Comparison of ENCODE assay signal across 18 mouse cellular contexts in the genomic region with DNA sequence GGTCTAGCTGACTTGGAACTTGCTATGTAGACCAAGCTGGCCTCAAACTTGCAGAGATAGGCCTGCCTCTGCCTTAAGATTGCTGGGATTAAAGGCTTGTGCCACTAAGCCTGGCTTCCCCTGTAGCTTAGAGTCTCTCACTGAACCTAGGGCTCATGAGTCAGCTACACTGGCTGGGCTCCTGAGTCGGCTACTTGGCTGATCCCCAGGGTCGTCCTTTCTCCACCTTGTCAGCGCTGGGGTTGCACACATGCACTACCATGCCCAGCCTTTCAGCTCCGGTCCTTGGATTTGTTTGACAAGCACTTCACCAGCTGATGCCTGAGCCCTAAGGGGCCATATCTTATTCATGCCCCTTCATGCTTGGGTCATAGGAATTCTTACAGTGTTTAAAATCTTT.
"Had no signal": no experiment of that assay in that cellular context is flagged by ENCODE, and none has a peak within 500 bp of the region (broad histone marks: within the 10 kb centered on the region; RNA-seq: fewer than 3 reads in every experiment).

No protein-coding gene starts in this region.

- ATAC-seq: intestine, embryonic 16.5 days; midbrain, embryonic 15.5 days had no signal

- H3K9me3 ChIP-seq: kidney, embryonic 15.5 days; limb, embryonic 10.5 days; liver, embryonic 15.5 days; lung, embryonic 15.5 days; megakaryocyte, embryonic 14.5 days; midbrain, embryonic 15.5 days; neural tube, embryonic 13.5 days had no signal

- H3K4me3 ChIP-seq: kidney, embryonic 15.5 days; left cerebral cortex, adult 2 months; limb, embryonic 10.5 days; liver, embryonic 15.5 days; lung, embryonic 15.5 days; megakaryocyte, embryonic 14.5 days; midbrain, embryonic 15.5 days; neural tube, embryonic 13.5 days had no signal

- H3K27ac ChIP-seq: kidney, embryonic 15.5 days; left cerebral cortex, adult 2 months; limb, embryonic 10.5 days; liver, embryonic 15.5 days; lung, embryonic 15.5 days; macrophage; midbrain, embryonic 15.5 days; neural tube, embryonic 13.5 days; stomach, postnatal 0 days had no signal

- H3K36me3 ChIP-seq: kidney, embryonic 15.5 days; limb, embryonic 10.5 days; liver, embryonic 15.5 days; lung, embryonic 15.5 days; midbrain, embryonic 15.5 days; neural tube, embryonic 13.5 days had no signal

- H3K27me3 ChIP-seq: kidney, embryonic 15.5 days; liver, embryonic 15.5 days; lung, embryonic 15.5 days; megakaryocyte, embryonic 14.5 days; midbrain, embryonic 15.5 days; neural tube, embryonic 13.5 days had no signal

- H3K4me2 ChIP-seq: kidney, embryonic 15.5 days; liver, embryonic 11.5 days; liver, embryonic 15.5 days; lung, embryonic 15.5 days; midbrain, embryonic 11.5 days; midbrain, embryonic 15.5 days; neural tube, embryonic 13.5 days had no signal

- H3K4me1 ChIP-seq: kidney, embryonic 15.5 days; limb, embryonic 10.5 days; liver, embryonic 15.5 days; lung, embryonic 15.5 days; megakaryocyte, embryonic 14.5 days; midbrain, embryonic 15.5 days had no signal

- H3K9ac ChIP-seq: kidney, embryonic 15.5 days; liver, embryonic 15.5 days; lung, embryonic 15.5 days; midbrain, embryonic 15.5 days; neural tube, embryonic 13.5 days had no signal

- DNase-seq: kidney, adult 2 months; kidney, postnatal 14 days; right cerebral cortex, adult 18-20 months; right cerebral cortex, postnatal 25 days; thymus, postnatal 4 days had no signal
